Mouse (Mus musculus) cortical plate, adult 2 months (tissue): Measurements from ENCODE around the gene Trim26.

ENCODE experiments used
- CTCF ChIP-seq: fragments of 200-500 bp; IDR thresholded peaks from 2 replicates; pipeline ENCODE4 v1.5.1; 2011; ENCODE audit warnings: mild to moderate bottlenecking, control low read depth, low read length; ENCODE audit not compliant: insufficient read depth; ENCODE audit errors: extremely low read depth
- POLR2A ChIP-seq: fragments of 200-500 bp; IDR thresholded peaks from 2 replicates; pipeline ENCODE4 v1.6.1; 2011; ENCODE audit warnings: mild to moderate bottlenecking, low read length, control low read depth; ENCODE audit not compliant: insufficient read depth; ENCODE audit errors: extremely low read depth

DNA sequence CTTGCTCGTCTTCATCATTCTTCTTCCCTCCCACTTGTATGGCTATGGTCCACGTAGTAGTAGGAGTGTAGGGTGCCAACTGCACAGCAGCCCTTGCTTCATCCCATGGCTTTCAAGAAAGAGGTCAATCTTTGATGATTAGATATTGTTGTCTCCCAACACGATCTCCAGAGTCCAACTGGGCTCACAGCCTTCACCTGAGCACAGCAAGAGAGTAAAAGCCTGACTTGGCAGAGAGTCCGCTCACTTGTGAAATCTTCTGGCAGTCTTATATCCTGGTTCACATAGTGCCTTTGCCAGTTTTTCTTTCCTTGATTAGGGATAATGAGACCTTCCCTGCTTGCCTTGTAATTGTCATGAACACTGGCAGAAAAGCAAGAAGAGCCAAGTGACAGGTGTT is 19.3 kb downstream of the Trim26 start:
- TF ChIP-seq POLR2A (no peak), CTCF (no peak)
